Mouse (Mus musculus) granulocyte monocyte progenitor cell, adult 5-6 weeks (primary cell): ENCODE results near the gene Zfp952. TPM values are rescaled to one million over a fixed set of nuclear protein-coding genes. Genes with fewer than 3 reads are reported as not detected.

Source experiments
- total RNA-seq, 2 experiments: library from RNA; stranded (forward) in 1 of 2; stranded (reverse) in 1 of 2; fragments of 200-712, 200-1000 nt in 1 of 2; fragments of >200 nt in 1 of 2; fragmentation: Nextera tagmentation in 1 of 2; gene quantifications; 2 replicates each; pipeline ENCODE4 v1.2.3; 2014 to 2017

Zfp952 gene
- total RNA-seq, 2 experiments from 2014 or later: 7.4 to 10.9 TPM

Other genes starting within 250 kb of the Zfp952 start
- gene Zfp871, start 204.8 kb upstream of the Zfp952 start, total RNA-seq (2014; fragmentation: Nextera tagmentation): 31.1 and 57.1 TPM in 2 replicates
- gene Zfp871, start 204.8 kb upstream of the Zfp952 start, total RNA-seq (2017): 17.7 and 26.1 TPM in 2 replicates
- gene Zfp811, start 183.2 kb upstream of the Zfp952 start, total RNA-seq (2014; fragmentation: Nextera tagmentation): not detected in 2 replicates
- gene Zfp811, start 183.2 kb upstream of the Zfp952 start, total RNA-seq (2017): not detected in 2 replicates
- gene Zfp799, start 162.9 kb upstream of the Zfp952 start, total RNA-seq (2014; fragmentation: Nextera tagmentation): 10.1 and 18.5 TPM in 2 replicates
- 6.5 and 10.6 TPM in 2 replicates for gene Zfp799, start 162.9 kb upstream of the Zfp952 start, total RNA-seq (2017)
- gene Zfp870, start 101.5 kb upstream of the Zfp952 start, total RNA-seq (2014; fragmentation: Nextera tagmentation): 2.3 and 6.2 TPM in 2 replicates
- 2.5 and 5.9 TPM in 2 replicates for gene Zfp870, start 101.5 kb upstream of the Zfp952 start, total RNA-seq (2017)
- not detected in 2 replicates for gene Cyp4f14, start 75.8 kb upstream of the Zfp952 start, total RNA-seq (2014; fragmentation: Nextera tagmentation)
- gene Cyp4f14, start 75.8 kb upstream of the Zfp952 start, total RNA-seq (2017): not detected in 2 replicates
- 10.3 and 15.2 TPM in 2 replicates for gene Cyp4f13, start 45.7 kb upstream of the Zfp952 start, total RNA-seq (2014; fragmentation: Nextera tagmentation)
- gene Cyp4f13, start 45.7 kb upstream of the Zfp952 start, total RNA-seq (2017): 8.5 and 12.9 TPM in 2 replicates
- 9.7 and 15.5 TPM in 2 replicates for gene Zfp472, start 27.3 kb upstream of the Zfp952 start, total RNA-seq (2014; fragmentation: Nextera tagmentation)
- 15.9 and 19.6 TPM in 2 replicates for gene Zfp472, start 27.3 kb upstream of the Zfp952 start, total RNA-seq (2017)
- gene Zfp763, start 40.3 kb downstream of the Zfp952 start, total RNA-seq (2014; fragmentation: Nextera tagmentation): 3.2 TPM in 2 replicates
- gene Zfp763, start 40.3 kb downstream of the Zfp952 start, total RNA-seq (2017): 11.2 and 14.5 TPM in 2 replicates
- not detected in 2 replicates for gene 4921501E09Rik, start 74.9 kb downstream of the Zfp952 start, total RNA-seq (2014; fragmentation: Nextera tagmentation)
- not detected in 2 replicates for gene 4921501E09Rik, start 74.9 kb downstream of the Zfp952 start, total RNA-seq (2017)
- 1.2 and 12.9 TPM in 2 replicates for gene Zfp563, start 96.2 kb downstream of the Zfp952 start, total RNA-seq (2014; fragmentation: Nextera tagmentation)
- gene Zfp563, start 96.2 kb downstream of the Zfp952 start, total RNA-seq (2017): 1.6 and 3.3 TPM in 2 replicates
- gene Morc2b, start 146.6 kb downstream of the Zfp952 start, total RNA-seq (2014; fragmentation: Nextera tagmentation): not detected in 2 replicates
- not detected in 2 replicates for gene Morc2b, start 146.6 kb downstream of the Zfp952 start, total RNA-seq (2017)
- not detected in 2 replicates for gene Olfr55, start 175.3 kb downstream of the Zfp952 start, total RNA-seq (2014; fragmentation: Nextera tagmentation)
- not detected in 2 replicates for gene Olfr55, start 175.3 kb downstream of the Zfp952 start, total RNA-seq (2017)
- gene Olfr239, start 198.2 kb downstream of the Zfp952 start, total RNA-seq (2014; fragmentation: Nextera tagmentation): not detected in 2 replicates
- not detected in 2 replicates for gene Olfr239, start 198.2 kb downstream of the Zfp952 start, total RNA-seq (2017)
- gene Olfr1564, start 228.6 kb downstream of the Zfp952 start, total RNA-seq (2014; fragmentation: Nextera tagmentation): not detected in 2 replicates
- not detected in 2 replicates for gene Olfr1564, start 228.6 kb downstream of the Zfp952 start, total RNA-seq (2017)